Mouse (Mus musculus) kidney, embryonic 14.5 days (tissue): ENCODE data around the gene Lpcat3. TPM values are rescaled to one million over a fixed set of nuclear protein-coding genes. Genes with fewer than 3 reads are reported as not detected.

ENCODE experiments used
- ATAC-seq: fragments of 200-750 bp; cut with Nextera tagmentation; 2 replicates; pipeline ENCODE4 v1.8.0; 2017; ENCODE audit warnings: moderate number of reproducible peaks, mild to moderate bottlenecking, moderate TSS enrichment, moderate library complexity; ENCODE audit not compliant: low FRiP score, low TSS enrichment
- H3K27ac ChIP-seq: fragments of 300-500 bp; sonication (generic); 2 replicates; pipeline ENCODE4 v1.5.1; 2014; ENCODE audit warnings: low read depth, mild to moderate bottlenecking, low read length, moderate library complexity, mixed read lengths
- H3K27me3 ChIP-seq: fragments of 300-500 bp; sonication (generic); 2 replicates; pipeline ENCODE4 v1.6.1; 2014; ENCODE audit warnings: mild to moderate bottlenecking, low read length; ENCODE audit not compliant: control insufficient read depth, insufficient read depth
- H3K36me3 ChIP-seq: fragments of 300-500 bp; sonication (generic); 2 replicates; pipeline ENCODE4 v1.6.1; 2014; ENCODE audit warnings: low read length, mixed read lengths; ENCODE audit not compliant: control insufficient read depth, insufficient read depth
- H3K4me1 ChIP-seq: fragments of 300-500 bp; sonication (generic); 2 replicates; pipeline ENCODE4 v1.6.1; 2014; ENCODE audit warnings: low read length, mixed read lengths; ENCODE audit not compliant: control insufficient read depth, insufficient read depth
- H3K4me2 ChIP-seq: fragments of 300-500 bp; sonication (generic); replicated peaks from 2 replicates; pipeline ENCODE4 v1.6.1; 2014; ENCODE audit warnings: low read depth, mild to moderate bottlenecking, low read length
- H3K4me3 ChIP-seq: fragments of 300-500 bp; sonication (generic); 2 replicates; pipeline ENCODE4 v1.5.1; 2014; ENCODE audit warnings: mild to moderate bottlenecking, low read length
- H3K9ac ChIP-seq: fragments of 300-500 bp; sonication (generic); 2 replicates; pipeline ENCODE4 v1.6.1; 2014; ENCODE audit warnings: low read depth, mild to moderate bottlenecking, low read length, moderate library complexity
- H3K9me3 ChIP-seq: fragments of 300-500 bp; sonication (generic); 2 replicates; pipeline ENCODE4 v1.6.1; 2016; ENCODE audit warnings: low read length; ENCODE audit not compliant: control insufficient read depth
- WGBS: fragments of 180-500 bp; shearing (Covaris S2); extraction: QIAGEN DNeasy Blood & Tissue Kit; methylation state at CpG from one replicate; pipeline ENCODE4 v1.1.7; 2014; 5-methylcytosine and 5-hydroxymethylcytosine counted together
- microRNA counts: library from miRNA; unstranded; fragments of <30 nt; microRNA quantifications from one replicate; lab custom pipeline; 2017
- microRNA-seq: library from miRNA; unstranded; fragments of <30 nt; microRNA quantifications from one replicate; pipeline ENCODE4, GENCODE M21; 2016
- polyA plus RNA-seq: library from polyadenylated mRNA; unstranded; fragments of >200 nt; fragmentation: Nextera tagmentation; extraction: Ambion mirVana; gene quantifications from 2 replicates; pipeline ENCODE4 v1.2.1, GENCODE M21; 2014

The Lpcat3 gene
- polyA plus RNA-seq, 1 experiment from 2014 or later, result 67.3 TPM

DNA sequence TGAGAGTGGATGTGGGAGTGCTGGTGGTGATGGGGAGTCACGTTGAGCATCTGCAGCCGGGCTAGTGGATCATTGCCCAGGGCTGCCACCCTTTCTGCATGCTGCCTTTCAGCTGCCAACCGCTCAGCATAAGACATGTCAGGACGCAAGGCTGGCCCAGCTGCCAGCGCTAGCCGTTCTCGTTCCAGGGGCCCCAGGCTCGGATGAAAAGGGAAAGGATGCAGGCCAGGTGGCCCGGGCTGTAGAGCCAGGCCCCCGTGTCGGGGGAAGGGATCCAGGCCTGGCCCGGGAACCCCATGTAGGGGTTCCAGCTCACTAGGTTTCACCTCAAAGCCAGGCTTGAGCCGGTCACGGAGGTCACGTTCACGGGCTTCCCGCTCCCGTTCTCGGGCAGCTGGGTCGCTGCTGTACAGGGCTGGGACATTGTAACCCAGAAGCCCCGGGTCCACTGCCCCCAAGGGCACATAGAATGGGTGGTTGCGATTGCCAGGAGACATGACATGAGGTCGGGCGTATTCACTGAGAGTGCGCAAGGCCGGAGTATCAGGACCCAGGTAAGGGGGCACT is 82.0 kb downstream of the Lpcat3 start:
- Histone ChIP-seq H3K27me3 (no peaks in the 10 kb centered on the region), H3K9ac (peak overlapping the region; percentile 46; the same call in 1 of the 2 replicates), H3K36me3 (peaks cover 60% of the 10 kb centered on the region), H3K27ac (peak overlapping the region; percentile 49; the same call in 1 of the 2 replicates), H3K4me2 (peak overlapping the region; percentile 96), H3K4me1 (peaks cover 22% of the 10 kb centered on the region), H3K9me3 (no peaks in the 10 kb centered on the region), H3K4me3 (peak overlapping the region; percentile 47)
- no peak; the same call in 1 of the 2 replicates for ATAC-seq
- 54% methylated on average over 26 of the region's 26 CpGs for WGBS

DNA sequence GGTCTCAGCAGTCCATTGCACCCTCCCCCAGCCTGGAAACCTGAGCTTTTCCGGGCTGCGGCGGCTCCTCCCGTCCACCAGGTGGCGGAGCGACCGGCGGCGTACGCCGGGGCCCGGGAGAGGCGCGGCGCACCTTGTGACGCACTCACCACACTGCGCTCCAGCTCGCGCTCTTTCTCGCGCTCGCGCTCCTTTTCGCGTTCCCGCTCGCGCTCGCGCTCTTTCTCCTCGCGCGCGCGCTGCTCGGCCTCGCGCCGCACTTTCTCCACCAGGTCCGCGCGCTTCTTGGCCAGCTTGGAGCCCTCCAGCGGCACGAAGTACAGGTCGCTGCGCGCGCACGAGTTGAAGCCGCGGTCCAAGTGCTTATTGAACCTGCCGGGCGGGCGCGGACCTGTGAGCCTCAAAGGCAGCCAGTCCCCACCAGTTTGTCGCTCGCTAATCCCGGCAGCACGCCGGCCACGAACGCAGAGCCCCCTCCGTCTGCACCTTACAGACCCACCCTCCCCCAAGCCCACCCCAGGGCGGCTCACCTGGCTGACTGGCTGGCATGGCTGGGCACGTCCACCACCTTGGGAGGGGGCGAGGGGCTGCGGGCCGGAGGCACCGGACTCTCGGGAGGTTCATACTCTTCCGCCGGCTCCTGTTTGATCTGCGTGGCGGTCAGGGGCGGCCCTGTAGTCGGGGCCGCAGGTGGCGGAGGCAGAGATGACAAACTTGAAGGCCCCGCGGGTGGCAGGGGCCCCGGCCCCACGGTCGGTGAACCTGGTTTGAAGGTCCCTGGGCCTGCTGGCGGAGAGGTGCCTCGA is 82.9 kb downstream of the Lpcat3 start:
- Histone ChIP-seq H3K27ac (peak overlapping the region; percentile 91), H3K4me2 (peak overlapping the region; percentile 96), H3K27me3 (no peaks in the 10 kb centered on the region), H3K9ac (peak overlapping the region; percentile 86), H3K36me3 (peaks cover 63% of the 10 kb centered on the region), H3K4me3 (peak overlapping the region; percentile 47), H3K9me3 (no peaks in the 10 kb centered on the region), H3K4me1 (peaks cover 20% of the 10 kb centered on the region)
- WGBS, result under 1% methylated on average over 79 of the region's 85 CpGs
- ATAC-seq, result peak; percentile 83

DNA sequence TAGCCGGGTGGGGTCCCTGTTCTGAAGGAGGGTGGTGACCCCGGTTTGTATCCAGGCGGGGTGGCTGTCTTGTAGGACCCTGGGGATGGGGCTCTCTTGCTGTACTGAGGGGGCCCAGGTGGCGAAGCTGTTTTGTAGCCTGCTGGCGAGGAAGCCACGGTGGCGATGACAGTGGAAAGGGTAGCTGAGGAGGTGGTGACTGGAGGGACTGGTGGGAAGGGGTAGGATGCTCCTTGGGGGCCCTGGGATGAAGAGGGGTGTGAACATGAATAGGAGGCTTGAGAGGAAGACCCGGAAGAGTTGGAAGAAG is 83.4 kb downstream of the Lpcat3 start:
- H3K9me3 ChIP-seq, result no peaks in the 10 kb centered on the region
- peak overlapping the region; percentile 86 for H3K9ac ChIP-seq
- H3K27ac ChIP-seq, result peak overlapping the region; percentile 91
- 15% methylated on average over 8 of the region's 8 CpGs for WGBS
- peaks cover 20% of the 10 kb centered on the region for H3K4me1 ChIP-seq
- H3K36me3 ChIP-seq, result peaks cover 66% of the 10 kb centered on the region
- peak overlapping the region; percentile 96 for H3K4me2 ChIP-seq
- H3K4me3 ChIP-seq, result peak overlapping the region; percentile 47
- peak; percentile 4; the same call in 1 of the 2 replicates for ATAC-seq
- no peaks in the 10 kb centered on the region for H3K27me3 ChIP-seq

DNA sequence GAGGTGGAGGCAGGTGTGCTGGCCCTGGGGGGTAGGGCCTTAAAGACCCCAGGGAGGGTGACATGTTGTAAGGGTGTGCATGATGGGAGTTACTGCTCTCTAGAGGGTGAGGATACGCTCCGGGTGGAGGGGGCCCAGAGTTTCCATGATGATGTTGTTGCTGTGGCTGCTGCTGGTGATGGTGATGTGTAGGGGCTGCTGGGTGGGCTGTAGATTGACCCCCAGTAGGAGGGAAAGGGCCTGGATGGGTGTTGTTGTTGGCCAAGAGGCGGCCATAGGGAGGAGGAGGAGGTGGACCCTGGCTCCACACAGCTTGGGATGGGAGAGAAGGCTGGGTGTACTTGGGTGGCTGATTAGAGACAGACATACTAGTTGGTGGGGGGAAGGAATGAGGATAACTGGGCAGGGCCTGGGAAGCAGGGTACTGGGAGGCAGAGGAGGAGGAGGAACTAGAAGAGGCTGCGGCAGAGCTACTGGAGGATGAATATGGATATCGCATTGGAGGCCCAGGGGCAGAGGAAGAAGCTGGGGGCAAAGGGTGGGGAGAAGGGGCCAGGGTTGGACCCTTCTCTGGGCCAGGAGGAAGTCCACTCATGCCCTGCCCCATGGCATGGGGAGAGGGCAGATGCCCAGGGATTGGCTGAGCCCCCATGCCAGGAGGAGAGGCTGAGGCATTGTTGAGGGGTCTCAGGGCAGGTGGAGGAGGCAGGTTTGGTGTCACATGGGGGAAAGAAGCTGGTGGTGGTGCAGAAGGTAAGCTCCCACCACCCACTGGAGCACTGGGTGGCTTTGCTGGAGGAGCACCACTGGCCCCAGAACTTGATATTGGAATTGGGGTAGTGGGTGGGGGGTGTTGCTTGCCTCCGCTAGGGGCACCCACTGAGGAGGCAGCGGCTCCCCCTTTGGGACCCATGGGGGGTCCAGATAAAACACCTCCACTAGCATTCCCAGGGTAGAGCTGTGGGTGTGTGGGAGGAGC is 84.1 kb downstream of the Lpcat3 start:
- Histone ChIP-seq H3K4me1 (peaks cover 16% of the 10 kb centered on the region), H3K9ac (peak overlapping the region; percentile 86; the same call in 1 of the 2 replicates)
- 87% methylated on average over 7 of the region's 7 CpGs for WGBS

DNA sequence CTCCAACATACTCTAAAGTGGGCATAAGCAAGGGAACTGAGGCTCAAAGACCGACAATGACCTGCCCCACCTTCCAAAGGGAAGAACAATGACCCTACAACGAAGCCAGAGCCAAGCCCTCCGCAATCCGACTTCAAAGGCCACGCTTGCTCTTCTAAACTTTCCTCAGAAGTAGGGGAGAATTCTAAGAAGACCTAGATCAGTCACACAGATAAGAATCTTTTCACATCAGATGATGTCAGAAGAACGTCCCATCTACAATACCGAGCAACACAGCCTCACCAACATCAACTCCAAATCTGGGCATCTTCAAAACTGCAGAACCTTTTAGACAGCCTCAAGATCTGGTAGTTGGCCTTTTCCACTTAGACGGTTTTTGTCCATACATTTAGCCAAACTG is 87.6 kb downstream of the Lpcat3 start:
- Histone ChIP-seq H3K9me3 (no peaks in the 10 kb centered on the region), H3K4me2 (no peak overlapping the region), H3K4me1 (peaks cover 28% of the 10 kb centered on the region), H3K27ac (no peak overlapping the region), H3K36me3 (peaks cover 45% of the 10 kb centered on the region), H3K9ac (0 out of 2 replicates have a peak overlapping the region, but pooled peaks have one; percentile 18), H3K4me3 (no peak overlapping the region), H3K27me3 (no peaks in the 10 kb centered on the region)
- WGBS, result 79% methylated on average over 8 of the region's 8 CpGs
- no peak for ATAC-seq

More for the DNA sequence above, 84.1 kb downstream of the Lpcat3 start:
- peaks cover 66% of the 10 kb centered on the region for H3K36me3 ChIP-seq
- H3K9me3 ChIP-seq, result no peaks in the 10 kb centered on the region
- no peak overlapping the region for H3K27ac ChIP-seq
- H3K27me3 ChIP-seq, result no peaks in the 10 kb centered on the region
- H3K4me3 ChIP-seq, result peak overlapping the region; percentile 47
- H3K4me2 ChIP-seq, result peak overlapping the region; percentile 96
- no peak for ATAC-seq

DNA sequence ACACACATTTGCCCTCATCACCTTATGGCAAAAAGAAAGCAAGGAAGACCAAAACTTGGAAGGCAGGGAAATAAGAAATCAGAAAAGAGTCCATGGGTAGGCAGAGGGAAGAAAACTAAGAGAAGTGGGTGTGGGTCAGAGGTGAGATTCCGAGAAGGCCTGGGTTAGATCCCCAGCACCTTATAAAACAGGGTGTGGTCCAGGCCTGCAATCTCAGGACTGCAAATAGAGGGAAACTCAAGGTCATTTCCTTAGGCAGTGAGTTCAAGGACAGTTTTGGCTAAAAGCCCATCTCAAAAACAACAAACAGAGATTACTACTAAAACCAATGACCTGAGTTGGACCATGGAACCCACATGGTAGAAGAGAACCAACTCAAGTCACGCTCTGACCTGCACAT is 91.0 kb downstream of the Lpcat3 start:
- peaks cover 20% of the 10 kb centered on the region for H3K36me3 ChIP-seq
- H3K4me1 ChIP-seq, result peaks cover 34% of the 10 kb centered on the region
- 89% methylated on average over 2 of the region's 2 CpGs for WGBS
- no peak overlapping the region for H3K27ac ChIP-seq
- no peak overlapping the region; the same call in 1 of the 2 replicates for H3K4me3 ChIP-seq
- no peaks in the 10 kb centered on the region for H3K27me3 ChIP-seq
- no peak for ATAC-seq
- no peak overlapping the region for H3K9ac ChIP-seq
- no peaks in the 10 kb centered on the region for H3K9me3 ChIP-seq
- no peak overlapping the region for H3K4me2 ChIP-seq

MicroRNAs encoded within 50 kb of the gene (microRNA counts, 519-probe panel; counts per million panel counts)
- microRNA mmu-miR-141 (lab: Ali Mortazavi, UCI) (4,775 counts per million, percentile 36 among the panel's probes with 10 or more counts), microRNA mmu-miR-200c (lab: Ali Mortazavi, UCI) (7,329 counts per million, percentile 78 among the panel's probes with 10 or more counts)

Small RNAs within 50 kb of the gene (microRNA-seq; reads per million reads assigned to microRNA genes)
- gene Mir141, result 767 reads per million, percentile 76 among the genes with 10 or more reads in this experiment
- 5,779 reads per million, percentile 92 among the genes with 10 or more reads in this experiment for gene Mir200c

Other genes starting within 250 kb of the Lpcat3 start
- 26.8 and 35.3 TPM in 2 replicates for gene Pex5, start 248.0 kb upstream of the Lpcat3 start, polyA plus RNA-seq
- 2.8 TPM in 2 replicates for gene Clstn3, start 198.2 kb upstream of the Lpcat3 start, polyA plus RNA-seq
- gene C1rl, start 169.9 kb upstream of the Lpcat3 start, polyA plus RNA-seq, result 0.71 and 1.1 TPM in 2 replicates
- 3.9 and 4.3 TPM in 2 replicates for gene C1ra, start 150.6 kb upstream of the Lpcat3 start, polyA plus RNA-seq
- 8.8 and 11.9 TPM in 2 replicates for gene C1s1, start 120.7 kb upstream of the Lpcat3 start, polyA plus RNA-seq
- gene C1rb, start 92.7 kb upstream of the Lpcat3 start, polyA plus RNA-seq, result 0.11 TPM in 1 of 2 replicates, not detected in the other
- gene C1s2, start 26.9 kb upstream of the Lpcat3 start, polyA plus RNA-seq, result 0.08 TPM in 1 of 2 replicates, not detected in the other
- gene Emg1, start 49.2 kb downstream of the Lpcat3 start, polyA plus RNA-seq, result 233 and 278 TPM in 2 replicates
- gene Phb2, start 49.3 kb downstream of the Lpcat3 start, polyA plus RNA-seq, result 341 and 402 TPM in 2 replicates
- 10.0 and 12.9 TPM in 2 replicates for gene Ptpn6, start 75.7 kb downstream of the Lpcat3 start, polyA plus RNA-seq
- gene Grcc10, start 78.3 kb downstream of the Lpcat3 start, polyA plus RNA-seq, result 564 and 762 TPM in 2 replicates
- not detected in 2 replicates for gene Gm45234, start 93.0 kb downstream of the Lpcat3 start, polyA plus RNA-seq
- gene Atn1, start 93.5 kb downstream of the Lpcat3 start, polyA plus RNA-seq, result 17.5 and 17.7 TPM in 2 replicates
- 8.8 and 10.8 TPM in 2 replicates for gene Eno2, start 106.6 kb downstream of the Lpcat3 start, polyA plus RNA-seq
- 0.39 and 0.61 TPM in 2 replicates for gene Lrrc23, start 116.7 kb downstream of the Lpcat3 start, polyA plus RNA-seq
- gene Spsb2, start 145.6 kb downstream of the Lpcat3 start, polyA plus RNA-seq, result 8.7 and 11.4 TPM in 2 replicates
- 643 and 681 TPM in 2 replicates for gene Tpi1, start 151.3 kb downstream of the Lpcat3 start, polyA plus RNA-seq
- gene Usp5, start 166.5 kb downstream of the Lpcat3 start, polyA plus RNA-seq, result 102 and 139 TPM in 2 replicates
- gene Cdca3, start 166.5 kb downstream of the Lpcat3 start, polyA plus RNA-seq, result 201 and 232 TPM in 2 replicates
- gene Gnb3, start 177.2 kb downstream of the Lpcat3 start, polyA plus RNA-seq, result 0.84 and 1.3 TPM in 2 replicates
- 25.8 and 29.5 TPM in 2 replicates for gene P3h3, start 194.7 kb downstream of the Lpcat3 start, polyA plus RNA-seq
- gene Gpr162, start 201.0 kb downstream of the Lpcat3 start, polyA plus RNA-seq, result 0.55 and 1.1 TPM in 2 replicates
- 0.16 TPM in 1 of 2 replicates, not detected in the other for gene Cd4, start 225.2 kb downstream of the Lpcat3 start, polyA plus RNA-seq
- gene Lag3, start 248.7 kb downstream of the Lpcat3 start, polyA plus RNA-seq, result 1.6 and 1.7 TPM in 2 replicates